Mouse (Mus musculus) CD4-positive, CD25-positive, alpha-beta regulatory T cell, adult 4 months (primary cell): ENCODE measurements at regions not wholly inside any gene's neighbourhood (a gene's known extent, or its start where the extent isn't known, plus 50 kb on each side); places are given as distances from the start of the nearest gene placed in this dataset.
"Not testable (repeated sequence)": the region's sequence is repeated elsewhere in the genome, so short reads cannot be mapped to it uniquely, and the experiment has no call there.

Experiments used
- ATAC-seq: one replicate; pipeline ENCODE4 v1.8.0; 2017

GRCm38 (mm10) chr17:15620746-15621694, 56.9 kb upstream of the Prdm9 start:
- no peak for ATAC-seq

- peak; percentile 34 for ATAC-seq
Observed at GRCm38 (mm10) chr17:15622913-15623312, 58.8 kb upstream of the Prdm9 start.

GRCm38 (mm10) chr17:15630792-15631191, 66.6 kb upstream of the Prdm9 start:
- no peak for ATAC-seq

- ATAC-seq, result no peak
Observed at GRCm38 (mm10) chr17:15631626-15632025, 67.5 kb upstream of the Prdm9 start.

- no peak for ATAC-seq
Observed at GRCm38 (mm10) chr17:15632090-15632489, 67.9 kb upstream of the Prdm9 start.

- ATAC-seq, result not testable (repeated sequence)
Observed at GRCm38 (mm10) chr17:15639111-15639865, 65.5 kb upstream of the Chd1 start.

- ATAC-seq, result no peak
Observed at GRCm38 (mm10) chr17:15640776-15641175, 64.0 kb upstream of the Chd1 start.

GRCm38 (mm10) chr17:15641764-15642163, 63.0 kb upstream of the Chd1 start:
- ATAC-seq, result no peak

- ATAC-seq, result no peak
Observed at GRCm38 (mm10) chr17:15646768-15647167, 58.0 kb upstream of the Chd1 start.

GRCm38 (mm10) chr17:15650089-15650742, 54.6 kb upstream of the Chd1 start:
- ATAC-seq, result no peak

GRCm38 (mm10) chr17:15651869-15652268, 52.9 kb upstream of the Chd1 start:
- no peak for ATAC-seq
